Mouse (Mus musculus): ENCODE measurements at regions not wholly inside any gene's neighbourhood (a gene's known extent, or its start where the extent isn't known, plus 50 kb on each side); places are given as distances from the start of the nearest gene placed in this dataset.

DNA sequence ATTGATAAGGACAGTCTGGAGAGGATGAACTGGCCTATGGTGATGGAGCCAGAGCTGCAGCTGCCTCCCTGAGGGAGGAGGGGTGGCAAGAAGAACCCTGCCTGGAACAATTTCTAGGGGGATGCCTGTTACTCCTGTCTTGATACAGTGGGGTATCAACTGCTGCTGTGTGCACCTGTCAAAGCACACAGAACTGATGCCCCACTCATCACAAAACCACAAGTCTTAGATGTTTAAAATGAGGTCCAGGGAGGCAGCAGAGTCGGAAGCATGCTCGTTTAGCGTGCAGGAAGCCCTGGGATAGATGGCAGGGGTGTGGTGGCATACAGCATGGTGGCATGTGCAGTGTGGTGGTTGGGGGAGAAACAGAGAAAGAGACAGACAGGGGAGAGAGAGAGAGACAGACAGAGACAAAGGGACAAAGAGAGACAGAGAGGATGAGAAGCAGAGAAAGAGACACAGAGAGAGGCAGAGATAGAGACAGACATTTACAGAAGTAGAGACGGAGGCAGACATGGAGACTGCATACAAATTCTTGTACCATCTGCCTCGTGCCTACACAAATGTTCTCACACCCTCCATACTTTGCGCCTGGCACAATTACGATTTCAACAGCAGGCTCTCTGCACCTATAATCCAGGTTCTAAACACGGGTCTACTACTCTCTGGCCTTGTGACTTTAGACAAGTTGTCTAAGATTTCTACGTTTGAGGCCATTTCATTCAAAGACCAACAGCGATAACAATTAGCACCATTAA is 242.6 kb downstream of the Cbln4 start:
- DNase-seq (ENCODE audit: low spot score): no peak

DNA sequence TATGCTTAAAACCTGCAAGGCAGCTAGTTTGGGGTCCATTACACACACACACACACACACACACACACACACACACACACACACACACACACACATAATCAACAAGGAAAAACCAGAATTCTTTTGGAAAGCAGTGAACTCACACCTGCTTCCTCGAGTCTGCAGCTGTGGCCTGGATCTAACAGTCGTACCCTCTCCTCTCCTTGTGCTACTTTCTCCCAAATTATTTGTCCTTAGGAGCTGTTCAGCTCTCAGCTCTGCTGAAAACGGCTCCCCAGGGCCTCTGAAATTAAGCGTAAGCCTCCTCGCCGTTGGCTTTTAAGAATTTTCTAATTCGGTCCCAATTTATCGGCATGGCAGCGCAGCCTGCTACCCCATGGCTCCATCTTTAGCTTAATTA is 243.9 kb downstream of the Cbln4 start:
- DNase-seq (ENCODE audit: low spot score): no peak

DNA sequence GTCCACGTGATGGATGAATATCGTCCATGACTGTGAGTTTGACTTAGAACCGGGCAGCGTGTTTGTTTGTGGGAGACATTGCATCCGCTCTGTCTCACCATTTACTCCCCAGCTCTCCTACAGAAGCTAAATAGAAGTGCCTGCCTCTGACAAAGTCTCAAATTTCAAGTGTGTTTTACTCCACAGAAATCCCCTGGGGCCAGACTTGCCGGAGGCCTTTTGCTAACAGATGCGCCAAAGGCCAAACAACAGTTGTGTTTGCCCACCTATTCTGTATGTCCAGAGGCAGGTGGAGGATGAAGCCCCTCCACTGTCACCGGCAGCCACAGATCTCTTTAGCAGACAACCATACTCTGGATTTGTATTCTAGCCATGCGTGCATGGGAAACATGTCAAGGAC is 252.6 kb downstream of the Cbln4 start:
- DNase-seq (ENCODE audit: low spot score): no peak

DNA sequence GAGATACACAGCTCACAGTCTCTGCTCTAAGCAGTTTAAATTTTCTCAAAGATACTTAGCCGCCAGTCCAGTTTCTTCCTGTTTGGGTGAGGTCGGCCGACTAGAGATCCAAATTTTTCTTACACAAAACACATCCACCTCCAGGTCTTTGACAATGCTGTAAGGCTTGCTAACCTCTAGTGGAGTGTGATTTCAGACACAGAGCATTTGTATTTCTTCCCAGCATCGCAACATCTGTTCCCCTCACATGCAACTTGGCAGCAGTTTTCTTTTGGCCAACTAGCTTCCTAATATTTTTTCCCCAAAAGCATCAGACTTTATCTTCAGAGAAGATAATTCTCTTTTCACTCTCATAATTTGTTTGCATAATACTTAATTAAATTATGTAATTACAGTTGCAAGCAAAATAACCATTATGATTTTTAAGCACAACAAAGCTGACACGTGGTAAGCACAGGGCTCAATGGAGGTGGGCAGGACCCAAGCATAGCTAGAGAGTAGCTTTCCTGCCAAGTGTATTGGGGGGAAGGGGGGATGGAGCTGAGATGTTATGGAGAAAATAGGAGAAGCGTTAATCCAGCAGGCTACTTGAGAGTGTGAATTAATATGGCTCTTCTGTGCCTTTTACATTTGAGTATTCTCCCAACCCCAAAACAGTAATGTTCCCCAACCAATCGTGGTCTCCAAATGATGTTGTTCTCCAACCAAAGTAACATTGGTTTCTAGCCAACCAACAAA is 276.9 kb downstream of the Cbln4 start:
- DNase-seq (ENCODE audit: low spot score): no peak

DNA sequence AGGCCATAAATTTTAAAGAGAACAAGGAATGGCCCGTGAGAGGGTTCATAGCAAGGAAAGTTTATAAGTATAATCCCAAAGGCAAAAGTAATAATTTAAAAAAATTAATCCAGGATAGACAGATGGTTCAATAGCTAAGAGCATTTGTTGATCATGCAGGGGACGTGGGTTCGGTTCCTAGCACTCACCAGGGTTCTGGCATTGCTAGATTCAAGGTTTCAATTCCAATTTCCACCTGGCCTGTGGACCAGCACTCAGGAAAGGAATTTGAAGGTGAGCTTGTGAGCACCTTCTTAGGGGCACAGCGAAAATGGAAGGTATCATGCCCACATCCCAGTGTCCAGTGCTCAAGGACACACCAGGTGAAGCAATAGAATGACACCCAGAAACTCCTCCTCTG is 278.2 kb downstream of the Cbln4 start:
- DNase-seq (ENCODE audit: low spot score): no peak

DNA sequence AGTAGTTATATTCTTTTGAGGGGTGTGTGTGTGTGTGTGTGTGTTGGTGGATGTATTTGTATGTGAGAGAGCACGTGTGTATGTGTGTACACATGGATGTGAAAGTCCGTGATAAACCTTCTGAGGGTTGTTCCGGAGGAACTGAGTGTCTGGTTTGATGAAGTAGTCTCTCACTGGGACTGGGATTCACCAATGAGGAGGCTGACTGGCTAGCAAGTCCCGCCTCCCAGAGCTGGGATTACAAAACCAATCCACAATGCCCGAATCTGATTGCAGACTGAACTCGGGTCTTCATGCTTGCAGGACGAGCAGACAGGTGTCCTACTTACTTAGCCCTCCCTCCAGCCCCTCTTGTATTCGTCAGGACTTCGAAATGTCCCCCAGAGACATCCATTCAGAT is 289.8 kb downstream of the Cbln4 start:
- no peak for DNase-seq (ENCODE audit: low spot score)

DNA sequence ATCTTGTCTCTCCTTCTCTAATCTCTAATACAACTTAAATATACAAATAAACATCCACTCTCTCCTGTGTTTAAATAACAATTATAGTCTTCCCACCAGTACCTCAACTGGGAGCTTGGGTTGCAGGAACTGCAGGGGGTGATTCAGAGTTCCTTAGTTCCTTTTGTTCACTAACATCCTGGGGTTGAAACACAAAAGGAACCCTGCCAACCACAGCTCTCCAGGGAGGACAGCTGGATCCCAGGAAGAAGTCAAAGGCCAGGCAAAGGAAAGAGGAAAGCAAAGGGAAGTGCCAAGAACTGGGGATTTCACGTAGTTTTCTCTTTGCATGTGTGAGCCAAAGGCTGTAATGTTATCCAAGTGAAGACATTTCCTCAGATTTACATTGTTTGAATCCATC is 296.1 kb downstream of the Cbln4 start:
- DNase-seq (ENCODE audit: low spot score): no peak

DNA sequence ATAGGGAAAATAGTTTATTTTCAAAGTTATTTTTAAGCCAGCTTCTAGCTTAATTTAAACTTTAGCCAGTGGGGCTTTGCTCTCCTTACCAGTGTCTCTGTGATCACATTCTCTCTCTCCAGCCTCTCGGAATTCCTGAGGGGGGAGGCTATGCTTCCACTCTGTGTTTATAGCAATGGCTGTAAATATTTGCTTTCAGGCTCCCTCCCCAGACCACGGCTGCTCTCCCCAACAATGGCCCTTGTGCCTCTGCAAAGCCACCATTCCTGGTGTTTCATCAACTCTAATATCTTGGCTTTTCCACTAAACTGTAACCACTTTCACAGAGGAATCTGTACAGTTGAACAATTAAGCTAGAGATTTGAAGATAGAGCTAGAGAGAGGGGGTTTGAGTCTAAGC is 300.2 kb downstream of the Cbln4 start:
- peak; percentile 54 for DNase-seq (ENCODE audit: low spot score)

DNA sequence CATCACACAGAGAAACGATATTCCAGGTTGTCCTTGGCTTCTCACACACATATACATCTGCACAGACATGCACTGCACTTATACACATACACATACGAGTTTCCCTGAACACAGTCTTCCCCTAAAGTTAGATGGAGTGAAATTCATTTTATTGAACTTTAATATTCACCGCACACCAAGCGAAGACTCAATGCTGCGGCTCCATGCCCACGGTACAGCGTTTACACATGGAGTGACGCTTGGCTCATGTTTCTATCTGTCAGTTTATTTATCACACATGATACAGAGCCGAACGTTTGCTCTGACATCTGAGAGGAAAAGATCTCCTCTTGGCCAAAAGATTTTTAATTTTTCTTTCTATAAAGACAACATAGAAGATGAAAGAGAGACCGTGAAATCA is 300.6 kb downstream of the Cbln4 start:
- DNase-seq (ENCODE audit: low spot score): no peak

DNA sequence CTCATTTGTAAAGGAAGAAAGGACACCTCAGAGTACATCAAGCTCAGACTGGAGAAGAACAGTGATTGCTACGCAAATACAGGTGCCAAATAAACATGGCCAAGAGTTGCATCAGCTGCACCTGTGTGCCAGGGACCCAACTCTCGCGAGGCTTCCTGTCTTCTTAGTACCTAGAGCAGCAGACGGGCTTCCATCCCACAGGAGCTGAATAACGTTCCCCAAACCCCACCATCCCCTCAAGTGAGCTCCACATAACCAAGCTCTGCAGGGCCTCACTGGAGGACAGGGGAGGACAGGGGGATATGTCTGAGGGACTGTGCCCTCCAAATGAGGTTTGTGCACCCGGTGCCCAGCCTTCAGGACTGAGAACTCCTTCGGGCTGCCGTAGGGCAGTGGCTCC is 305.5 kb downstream of the Cbln4 start:
- no peak for DNase-seq (ENCODE audit: low spot score)

DNA sequence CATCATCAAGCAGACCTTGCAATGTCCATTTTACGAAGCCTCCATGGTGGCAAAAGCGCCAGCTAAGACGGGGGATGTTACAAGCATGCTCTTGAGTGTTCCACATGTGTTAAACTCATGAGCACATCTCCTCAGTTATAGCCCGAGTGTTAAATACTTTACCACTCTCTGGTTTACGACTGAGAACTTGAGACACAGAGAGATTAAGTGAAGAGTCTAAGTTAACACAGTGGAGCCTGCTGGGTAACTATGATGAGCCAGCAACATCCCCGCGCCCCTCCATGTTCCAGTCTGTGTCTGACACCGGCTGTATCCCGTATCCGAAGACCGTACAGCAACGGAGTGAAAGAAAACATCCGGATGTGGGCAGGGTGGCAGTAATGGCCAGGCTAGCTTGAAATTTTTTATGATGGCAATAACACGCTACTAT is 308.2 kb downstream of the Cbln4 start:
- no peak for DNase-seq (ENCODE audit: low spot score)

DNA sequence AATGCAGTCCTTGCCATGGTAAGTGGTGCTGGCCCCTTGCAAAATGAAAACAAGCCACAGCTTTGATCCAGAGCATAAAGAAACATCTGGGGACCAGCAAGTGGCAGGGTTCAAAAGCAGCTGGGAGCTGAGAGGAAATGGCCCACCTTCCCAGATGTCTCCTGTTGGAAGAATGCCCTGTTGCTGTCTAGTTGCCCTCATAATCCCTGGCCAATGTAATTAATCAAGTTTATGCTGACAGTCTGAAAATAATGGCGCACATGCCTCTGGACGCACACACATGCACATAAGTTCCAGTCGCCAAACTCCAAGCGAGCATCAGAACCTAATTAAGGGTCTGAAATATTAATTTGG is 308.7 kb downstream of the Cbln4 start:
- DNase-seq (ENCODE audit: low spot score): no peak

DNA sequence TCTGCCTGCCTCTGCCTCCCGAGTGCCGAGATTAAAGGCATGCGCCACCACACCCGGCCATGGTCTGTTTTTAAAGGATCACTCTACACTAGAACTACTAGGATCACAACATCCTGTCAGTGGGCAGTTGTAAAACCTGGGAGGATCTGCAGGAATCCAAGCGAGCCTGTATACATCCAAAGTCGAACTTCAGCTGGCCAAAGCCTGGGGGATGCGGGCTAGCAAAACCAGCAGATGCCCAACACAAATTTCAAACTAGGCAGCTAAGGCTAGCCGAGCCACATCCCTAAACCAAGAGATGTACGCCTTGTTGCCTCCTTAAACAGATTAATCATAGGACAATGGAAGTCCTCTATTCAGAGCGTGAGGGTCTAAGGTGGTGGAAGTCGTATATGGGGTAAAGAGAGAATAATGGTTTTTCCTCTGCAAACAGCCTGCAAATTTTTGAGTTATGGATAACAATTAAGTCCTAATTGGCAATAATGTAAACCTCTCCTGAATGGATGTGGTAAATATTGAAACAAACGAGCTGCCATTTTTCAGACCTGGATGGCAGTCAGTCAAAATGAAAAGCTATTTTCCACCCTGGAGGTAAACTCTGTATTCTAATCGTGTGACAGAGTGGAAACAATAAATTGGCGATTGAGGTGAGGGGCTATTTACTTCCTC is 309.2 kb downstream of the Cbln4 start:
- no peak for DNase-seq (ENCODE audit: low spot score)

DNA sequence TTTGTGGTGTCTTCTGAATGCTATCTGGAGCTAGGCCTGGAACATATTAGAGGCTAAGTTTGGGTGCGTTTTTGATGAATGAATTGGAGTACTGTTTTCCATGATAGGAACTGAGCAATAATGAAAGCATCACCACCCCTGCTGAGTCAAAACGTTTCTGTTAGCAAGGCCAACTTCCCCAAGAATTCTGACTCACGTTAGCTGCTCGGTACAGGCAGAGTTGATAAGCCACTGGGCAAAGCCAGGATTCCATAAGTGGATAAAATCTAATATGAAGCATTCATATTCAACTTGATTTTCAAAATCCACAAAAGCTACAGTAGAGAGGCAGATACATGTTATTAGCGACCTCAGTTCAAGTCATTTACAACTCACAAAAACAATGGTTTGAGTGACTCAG is 324.0 kb downstream of the Cbln4 start:
- no peak for DNase-seq (ENCODE audit: low spot score)

DNA sequence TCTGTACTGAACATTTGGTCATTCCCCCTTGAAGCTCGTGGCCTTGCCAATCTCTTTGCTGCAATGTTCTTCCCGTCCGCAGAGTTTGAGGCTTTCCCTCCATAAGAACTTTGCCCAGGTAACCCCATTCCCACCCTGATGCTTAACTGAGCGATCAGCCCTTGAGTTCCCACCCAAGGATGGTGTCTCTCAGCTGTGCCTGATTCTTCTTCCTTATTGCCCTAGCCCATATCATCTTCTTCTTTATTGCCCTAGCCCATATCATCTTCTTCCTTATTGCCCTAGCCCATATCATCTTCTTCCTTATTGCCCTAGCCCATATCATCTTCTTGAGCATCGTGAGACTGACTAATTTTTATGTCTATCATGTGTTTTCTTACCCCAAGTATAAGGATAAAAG is 324.4 kb downstream of the Cbln4 start:
- DNase-seq (ENCODE audit: low spot score): no peak

DNA sequence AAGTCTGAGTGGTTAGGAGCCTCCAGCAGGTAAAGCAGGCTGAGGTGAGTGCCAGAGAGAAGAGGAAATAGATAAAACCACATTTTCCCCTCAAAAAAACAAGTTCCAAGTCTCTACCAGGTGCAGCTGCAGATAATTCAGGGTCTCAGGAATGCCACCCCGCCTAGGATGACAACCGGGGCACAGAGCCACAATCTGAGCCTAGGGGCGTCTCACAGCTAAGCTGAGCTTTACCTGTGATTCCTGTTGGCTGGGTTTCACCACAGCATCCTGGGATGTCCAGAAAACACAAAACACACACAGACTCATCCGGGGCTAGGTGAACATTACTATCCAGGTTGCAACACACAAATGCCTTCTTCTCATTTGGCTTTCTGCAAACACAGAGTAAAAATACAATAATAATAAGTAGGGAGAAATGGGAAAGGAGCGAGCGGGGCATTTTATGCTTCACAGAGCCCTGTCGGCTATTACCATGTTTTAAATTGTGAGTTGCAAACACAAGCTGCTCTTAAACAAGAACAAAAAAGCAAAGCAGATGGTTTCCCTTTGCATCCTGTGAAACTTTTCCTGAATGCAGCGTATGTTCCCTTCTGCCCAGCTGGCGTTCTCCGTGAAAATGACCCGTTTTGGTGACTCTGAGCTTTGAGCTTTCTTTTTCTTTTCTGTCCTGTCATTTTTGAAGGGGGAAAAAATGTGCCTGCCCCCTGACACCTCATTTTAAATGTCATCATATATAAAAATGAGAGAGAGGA is 330.3 kb downstream of the Cbln4 start:
- DNase-seq (ENCODE audit: low spot score): no peak

DNA sequence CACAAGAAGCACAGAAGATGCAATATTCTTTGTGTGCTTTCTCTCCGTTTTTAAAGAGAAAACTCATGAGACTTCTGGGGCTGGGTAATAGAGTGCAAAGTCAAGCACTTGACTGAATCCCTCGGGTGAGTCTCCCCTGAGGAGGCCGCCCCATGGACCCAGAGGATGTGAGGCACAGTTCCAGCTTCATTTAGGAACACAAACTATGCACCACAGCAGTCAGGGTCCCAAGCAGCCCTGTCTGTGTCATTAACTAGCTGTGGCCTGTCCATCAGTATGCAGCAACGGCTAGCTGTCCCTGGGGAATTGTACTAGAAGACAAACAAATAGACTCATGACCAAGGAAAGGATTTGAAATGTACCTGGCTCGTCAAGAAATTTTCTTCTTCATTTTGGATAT is 349.7 kb downstream of the Cbln4 start:
- DNase-seq (ENCODE audit: low spot score): no peak

DNA sequence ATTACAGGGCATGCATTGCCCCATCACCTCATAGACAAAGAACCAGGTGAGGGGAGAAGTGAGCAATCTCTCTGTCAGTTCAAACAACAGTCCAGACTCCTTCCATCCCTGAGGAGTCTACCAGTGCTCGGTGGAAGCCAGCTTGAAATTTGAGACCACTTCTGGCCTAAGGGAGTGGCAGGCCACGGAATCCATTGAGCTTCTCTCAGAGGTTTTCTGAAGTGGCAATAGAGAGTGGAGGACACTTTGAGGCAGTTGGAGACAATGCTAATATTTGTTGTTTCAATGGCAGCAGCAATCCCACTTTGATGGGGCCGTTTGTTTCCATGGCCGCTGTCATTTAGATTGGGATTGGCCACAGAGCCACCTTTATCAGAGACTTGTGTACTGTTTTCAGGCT is 352.5 kb downstream of the Cbln4 start:
- DNase-seq (ENCODE audit: low spot score): peak; percentile 3

DNA sequence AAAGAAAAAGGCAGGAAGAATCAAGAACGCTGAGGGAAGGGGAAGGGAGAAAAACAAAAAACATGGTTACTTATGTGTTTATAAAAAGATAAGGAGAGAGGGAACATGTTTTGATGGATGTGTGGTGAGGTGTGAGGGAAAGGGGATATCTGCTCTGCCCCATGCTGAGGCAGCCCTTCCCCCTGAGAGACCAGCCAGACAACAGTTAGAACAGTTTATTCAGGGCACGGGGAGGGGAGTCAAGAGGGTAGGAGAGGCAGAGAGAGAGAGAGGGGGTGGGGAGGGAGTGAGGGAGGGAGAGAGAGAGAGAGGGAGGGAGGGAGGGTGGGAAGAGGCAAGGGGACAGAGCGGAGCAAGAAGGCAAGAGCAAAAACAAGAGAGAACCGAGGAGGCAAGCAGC is 354.2 kb downstream of the Cbln4 start:
- DNase-seq (ENCODE audit: low spot score): no peak

DNA sequence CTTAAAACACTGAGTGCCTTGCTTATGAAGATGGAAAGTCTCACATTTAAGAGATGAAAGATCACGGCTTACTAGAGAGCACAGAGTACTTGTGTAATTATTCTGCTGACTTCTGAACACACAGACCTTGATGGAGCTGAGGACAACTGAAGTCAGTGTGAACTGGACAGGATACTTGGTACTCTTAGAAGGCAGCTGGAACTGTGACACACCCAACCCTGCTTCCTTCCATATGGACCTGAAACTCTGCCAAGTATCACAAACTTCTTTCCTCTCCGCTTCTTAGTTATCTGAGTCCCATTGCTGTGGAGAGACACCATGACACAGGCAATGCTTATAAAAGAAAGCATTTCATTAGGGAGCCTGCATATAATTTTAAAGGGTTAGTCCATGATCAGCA is 365.3 kb downstream of the Cbln4 start:
- DNase-seq (ENCODE audit: low spot score): no peak

DNA sequence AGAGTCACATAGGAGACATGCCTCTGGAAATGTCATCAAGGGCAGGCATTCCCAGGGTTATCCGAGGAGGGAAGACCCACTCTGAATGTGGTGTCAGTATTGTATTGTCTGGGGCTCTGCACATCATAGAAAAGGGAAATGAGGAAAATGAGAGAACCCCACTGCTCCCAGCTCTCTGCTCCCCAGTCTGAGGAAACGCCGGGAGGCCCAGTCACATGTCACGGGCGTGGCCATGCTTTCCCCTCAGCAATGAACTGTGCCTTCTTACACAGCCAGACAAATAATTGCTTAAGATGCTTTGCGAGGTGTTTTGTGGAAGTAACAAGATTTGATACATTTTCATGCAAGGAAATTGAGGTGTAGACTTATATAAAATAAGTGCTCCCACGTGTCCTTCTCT is 366.1 kb downstream of the Cbln4 start:
- no peak for DNase-seq (ENCODE audit: low spot score)

DNA sequence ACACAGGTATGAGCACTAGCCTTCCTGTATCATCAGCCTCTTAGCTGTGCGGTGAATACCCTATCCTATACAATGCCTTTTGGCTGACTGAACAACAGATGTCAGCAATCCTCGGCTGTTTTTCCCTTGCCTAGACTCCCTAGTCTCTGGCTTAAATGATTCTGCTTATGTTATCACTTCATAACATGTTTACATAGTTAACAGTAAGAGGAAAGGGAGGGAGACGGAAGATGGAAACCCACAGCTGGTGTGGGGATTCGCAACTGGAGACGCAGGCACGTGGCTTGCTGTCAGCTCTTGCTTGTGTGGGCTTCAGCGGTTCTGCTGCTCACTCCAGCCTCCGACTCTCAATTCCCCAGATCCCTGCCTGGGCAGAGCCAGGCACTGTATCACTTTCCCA is 367.2 kb downstream of the Cbln4 start:
- peak; percentile 6 for DNase-seq (ENCODE audit: low spot score)

DNA sequence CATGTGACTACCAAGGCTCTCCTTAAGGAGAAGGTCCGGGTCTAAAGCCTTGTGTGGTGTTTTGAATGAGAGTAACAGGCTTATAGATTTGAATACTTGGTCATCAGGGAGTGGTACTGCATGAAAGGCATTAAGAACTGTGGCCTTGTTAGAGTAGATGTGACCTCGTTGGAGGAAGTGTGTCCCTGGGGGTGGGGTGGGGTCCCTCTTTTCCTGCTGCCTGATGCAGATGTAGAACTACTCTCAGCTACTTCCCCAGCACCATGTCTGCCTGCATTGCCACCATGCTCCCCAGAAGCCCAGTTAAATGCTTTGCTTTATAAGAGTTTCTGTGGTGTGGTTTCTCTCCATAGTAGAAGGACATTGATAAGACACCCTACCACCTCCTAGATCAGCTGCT is 367.9 kb downstream of the Cbln4 start:
- no peak for DNase-seq (ENCODE audit: low spot score)

All from lung, postnatal 25 days (tissue).